Mouse (Mus musculus) cerebellum, postnatal 14 days (tissue): ENCODE data around the gene Taz.

Experiments used
- DNase-seq, 2 experiments: peaks; one replicate each; pipeline ENCODE4 v3.0.0; 2021; ENCODE audit warnings: mixed read lengths in 2 of 2

Taz gene

DNA sequence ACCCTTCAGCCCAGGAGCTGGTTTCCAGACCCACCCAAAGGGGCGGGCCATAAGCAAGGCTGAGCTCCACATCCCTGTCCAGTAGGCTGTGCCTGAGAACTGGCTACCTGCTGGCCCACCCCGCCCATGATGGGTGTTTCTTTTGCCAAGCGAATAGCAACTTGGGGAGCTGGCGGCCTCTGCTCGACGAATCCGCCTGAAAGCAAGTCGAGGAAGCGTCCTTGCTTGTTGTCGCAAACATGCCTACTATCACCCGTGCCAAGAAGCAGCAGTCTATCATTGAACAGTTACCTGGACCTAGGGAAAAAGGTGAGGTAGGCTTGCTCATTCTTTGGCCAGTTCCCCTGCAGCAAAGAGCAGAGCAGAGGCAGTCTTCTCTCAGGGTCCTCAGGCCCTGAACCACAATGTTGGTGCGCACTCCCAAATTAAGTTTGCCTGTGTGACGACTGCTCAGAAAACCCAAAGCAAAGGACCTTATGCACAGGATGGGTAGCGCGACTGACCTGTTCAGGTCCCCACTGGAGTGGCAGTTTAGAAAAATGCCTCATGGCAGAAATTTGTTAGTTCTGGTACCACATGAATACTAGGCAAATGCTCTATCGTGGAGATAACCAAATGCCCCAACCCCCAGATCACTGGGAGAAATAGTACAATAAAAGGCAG is at the start of gene Taz, which contains the start of gene Dnase1l1:
Gene Taz, plus strand, starts transcription at position 181 of the 663 bp plus-strand sequence.
Gene Dnase1l1, minus strand, starts transcription at position 606 of the 663 bp plus-strand sequence.
- peak; percentile 70 to 75 for DNase-seq

DNA sequence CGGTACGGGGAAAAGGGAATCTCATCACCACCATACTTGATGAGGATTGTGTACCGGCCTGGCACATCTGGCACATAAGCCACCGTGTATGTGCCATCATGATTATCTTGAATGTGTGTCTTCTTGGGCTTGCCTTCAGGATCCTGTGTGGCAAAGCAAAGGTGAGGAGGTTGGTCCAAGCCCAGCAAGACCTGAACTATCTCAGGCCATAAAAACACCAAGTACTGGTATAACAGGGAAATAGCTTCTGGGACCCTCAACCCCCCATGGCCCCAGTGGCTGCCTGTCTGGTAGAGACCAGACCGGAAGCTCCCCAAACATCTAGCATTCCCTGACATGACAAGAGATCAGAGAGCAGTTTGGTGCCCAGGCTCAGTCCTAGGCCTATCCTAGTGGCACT is 48.5 kb upstream of the Taz start:
- no peak for DNase-seq

DNA sequence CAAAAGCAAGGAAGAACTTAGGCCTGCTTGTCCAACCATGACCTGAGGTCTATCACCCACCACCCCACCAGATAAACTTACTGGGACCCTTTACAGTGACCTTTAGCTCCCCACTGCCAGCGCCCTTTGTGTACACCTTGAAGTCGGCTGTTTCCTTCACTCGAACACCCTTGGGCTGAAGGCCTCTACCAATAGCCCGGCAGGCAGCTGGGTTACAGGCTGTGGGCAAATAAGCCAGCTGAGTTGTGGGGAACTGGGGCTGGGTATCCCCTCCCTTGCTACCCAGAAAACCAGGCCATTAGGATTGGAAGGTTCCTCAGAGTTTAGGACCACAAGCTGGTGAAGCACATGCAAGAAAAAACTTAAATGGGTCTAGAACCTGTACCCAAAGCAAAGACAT is 41.4 kb upstream of the Taz start:
- no peak for DNase-seq

DNA sequence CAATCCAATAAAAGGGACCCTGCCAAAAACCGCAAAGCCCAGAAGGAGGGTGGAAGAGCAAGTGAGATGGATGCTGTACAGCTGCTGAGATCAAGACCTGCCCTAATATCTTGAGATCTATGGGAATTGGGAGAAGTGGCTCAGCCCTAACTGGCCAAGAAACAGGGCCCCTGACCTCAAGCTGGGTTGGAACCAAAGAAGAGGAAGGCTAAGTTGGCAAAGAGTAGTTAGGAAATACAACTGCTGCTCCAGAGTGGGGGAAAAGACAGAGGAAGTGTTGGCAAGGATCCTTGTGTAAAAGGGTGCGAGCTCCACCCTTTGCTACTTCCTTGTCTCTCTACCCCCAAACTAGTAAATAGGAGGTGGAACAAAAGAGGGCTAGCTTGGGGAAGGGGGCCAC is 38.3 kb upstream of the Taz start:
- DNase-seq: no peak

DNA sequence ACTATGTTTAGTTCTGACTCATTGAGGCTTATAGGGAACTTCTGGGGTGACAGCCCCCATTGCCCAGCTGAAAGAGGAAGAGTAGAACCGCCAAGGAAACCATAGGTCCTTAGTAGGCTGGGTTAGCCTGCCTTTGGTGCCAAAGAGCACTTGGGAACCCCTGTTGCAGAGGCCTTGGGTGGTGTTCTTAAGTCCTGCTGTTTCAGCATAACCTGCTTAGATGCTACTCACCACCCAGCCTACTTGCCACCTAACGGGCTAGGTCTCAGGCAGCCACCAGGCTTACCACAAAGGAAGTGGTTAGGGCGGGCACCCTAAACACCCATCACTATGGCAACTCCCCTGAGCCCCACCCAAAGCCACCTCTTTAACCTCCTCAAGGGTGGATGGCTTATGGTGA is 37.9 kb upstream of the Taz start:
- no peak for DNase-seq

DNA sequence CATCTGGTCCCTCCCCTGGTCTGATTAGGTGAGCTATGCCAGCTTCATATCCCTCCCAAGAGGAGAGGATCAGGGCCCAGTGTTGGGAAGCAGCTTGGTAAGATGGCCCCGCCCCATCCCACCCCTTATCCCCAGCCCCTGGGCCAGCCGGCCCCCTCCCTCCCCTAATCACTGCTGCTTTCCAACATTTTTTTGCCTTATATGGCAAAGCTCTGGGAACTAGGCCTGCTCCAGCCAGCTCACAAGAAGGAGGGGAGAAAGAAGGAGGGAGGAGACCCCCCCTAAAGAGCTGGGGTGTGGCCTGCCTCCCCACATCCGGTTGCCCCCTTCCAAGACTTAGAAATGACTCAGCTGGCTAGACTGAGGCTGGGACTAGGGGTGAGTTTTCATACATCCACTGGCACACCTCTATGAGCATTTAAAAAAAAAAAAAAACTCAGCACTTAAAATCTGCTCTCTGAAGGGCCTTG is 37.1 kb upstream of the Taz start:
- DNase-seq: peak; percentile 16 to 18

DNA sequence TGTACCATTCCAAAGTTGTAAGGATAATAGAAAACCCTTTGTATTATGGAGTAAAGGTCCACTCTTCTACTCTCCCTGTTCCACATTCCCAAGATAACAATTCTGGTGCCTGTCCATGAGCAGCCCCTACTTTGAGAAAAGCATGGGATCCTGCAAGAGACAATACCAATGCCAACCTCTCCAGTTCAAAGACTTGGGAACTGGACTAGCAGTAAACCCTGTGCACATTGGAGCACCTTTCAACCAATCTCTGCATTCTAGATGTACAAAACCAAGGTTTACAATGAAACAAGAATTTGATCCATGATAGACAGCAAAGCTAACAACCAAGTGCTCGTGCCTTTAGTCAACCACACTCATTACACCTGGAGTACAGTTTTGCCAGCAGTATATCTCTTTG is 36.6 kb upstream of the Taz start:
- DNase-seq: no peak

DNA sequence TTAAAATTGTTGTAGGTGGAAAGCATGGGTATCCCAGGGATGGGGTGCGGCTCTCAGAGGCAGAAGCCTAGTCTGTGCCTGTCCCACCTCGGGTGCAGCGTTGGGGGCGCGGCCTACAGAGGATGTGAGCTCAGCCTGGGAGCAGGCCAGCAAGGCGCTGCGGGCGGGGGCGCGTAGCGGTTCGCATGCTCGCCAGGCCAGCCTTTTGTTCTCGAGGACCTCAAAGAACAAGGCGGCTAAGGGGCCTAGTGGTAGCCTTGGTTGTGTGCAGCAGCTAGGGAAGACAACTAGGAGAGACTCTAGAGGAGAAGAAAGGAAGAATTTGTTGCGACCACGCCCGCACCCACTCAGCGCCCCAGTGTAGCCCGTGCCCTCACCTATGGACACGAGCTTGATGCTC is 36.0 kb upstream of the Taz start:
- peak; percentile 84 to 89 for DNase-seq

DNA sequence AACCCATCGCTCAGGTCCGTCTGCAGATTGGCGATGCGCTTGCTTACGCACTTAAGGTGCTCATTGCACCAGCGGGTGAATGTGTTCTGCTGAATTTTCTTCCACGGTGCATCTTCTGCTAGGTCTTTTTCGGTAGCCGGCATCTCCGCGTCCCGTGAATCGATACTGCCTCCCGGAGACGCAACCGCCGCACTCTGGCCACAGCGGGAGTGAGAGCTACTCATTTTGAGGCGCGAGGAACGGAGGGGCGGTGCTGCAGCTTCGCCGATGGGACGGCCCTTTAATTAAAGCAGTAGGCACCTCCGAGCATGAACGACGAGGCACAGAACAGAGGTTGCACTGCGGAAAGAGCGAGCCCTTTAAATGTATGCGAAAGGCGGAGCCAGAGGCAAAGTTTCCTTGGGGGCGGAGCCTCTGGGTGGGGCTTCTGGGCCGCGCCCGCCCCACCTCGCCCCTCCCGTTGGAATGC is 35.5 kb upstream of the Taz start:
- peak; percentile 87 for DNase-seq

DNA sequence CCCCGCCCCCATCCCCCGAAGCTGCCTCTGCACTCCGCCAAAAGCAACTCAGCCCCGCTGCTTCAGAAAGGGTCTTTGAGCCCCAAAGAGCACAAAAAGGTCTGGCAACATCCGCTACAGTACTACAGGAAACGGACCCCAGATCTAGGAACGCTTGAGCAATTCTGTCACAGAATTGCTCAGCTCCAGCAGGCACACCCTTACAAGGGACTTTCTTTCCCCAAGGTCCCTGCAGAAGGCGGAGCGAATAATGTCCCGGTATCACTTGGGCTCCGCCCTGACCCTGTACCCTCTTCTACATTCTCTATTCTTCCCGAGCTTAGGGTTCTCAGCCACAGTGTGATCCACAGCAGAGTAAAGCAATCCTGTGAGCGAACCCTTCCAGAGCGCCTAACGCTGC is 35.0 kb upstream of the Taz start:
- no peak for DNase-seq

DNA sequence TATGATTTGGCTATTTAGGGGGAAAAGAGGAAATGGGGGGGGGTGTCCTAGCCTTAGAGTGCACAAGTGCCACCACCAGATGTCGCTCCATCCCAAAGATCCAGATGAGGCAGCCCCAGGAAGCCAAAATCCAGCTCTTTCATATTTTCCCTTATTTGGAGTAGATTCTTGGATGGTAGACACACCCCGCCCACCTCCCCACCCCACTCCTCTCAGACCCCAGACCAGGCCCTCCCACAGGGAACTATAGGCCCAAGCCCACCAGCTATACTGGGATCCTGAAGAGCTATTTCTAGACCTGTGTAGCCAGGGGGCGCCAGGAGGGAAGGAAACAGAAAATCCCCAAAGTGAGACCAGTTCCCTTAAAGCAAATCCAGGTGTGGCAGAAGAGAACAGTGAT is 33.1 kb upstream of the Taz start:
- peak; percentile 67 to 85 for DNase-seq

DNA sequence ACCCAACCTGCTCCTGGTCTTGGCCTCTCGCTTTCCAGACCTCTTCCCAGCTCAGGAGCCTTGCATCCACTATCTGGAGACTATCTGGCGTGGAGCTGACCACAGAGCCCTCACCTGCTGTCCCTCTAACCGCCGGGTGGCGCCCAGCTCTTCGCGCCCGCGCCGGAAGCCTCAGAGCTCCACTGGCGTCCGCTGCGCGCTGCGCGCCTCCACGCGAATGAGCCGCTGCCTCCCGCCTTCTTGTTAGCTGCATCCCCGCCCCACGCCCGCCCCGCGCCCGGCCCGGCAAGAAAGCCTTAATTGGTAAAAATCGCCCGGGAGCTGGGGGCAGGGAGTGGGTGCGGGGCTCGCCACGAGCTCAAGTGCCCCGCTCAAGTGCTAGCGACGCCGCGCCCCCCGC is 32.1 kb upstream of the Taz start, which contains the start of gene Flna:
Gene Flna, minus strand, starts transcription at position 206 of the 400 bp plus-strand sequence.
- peak; percentile 78 to 81 for DNase-seq

DNA sequence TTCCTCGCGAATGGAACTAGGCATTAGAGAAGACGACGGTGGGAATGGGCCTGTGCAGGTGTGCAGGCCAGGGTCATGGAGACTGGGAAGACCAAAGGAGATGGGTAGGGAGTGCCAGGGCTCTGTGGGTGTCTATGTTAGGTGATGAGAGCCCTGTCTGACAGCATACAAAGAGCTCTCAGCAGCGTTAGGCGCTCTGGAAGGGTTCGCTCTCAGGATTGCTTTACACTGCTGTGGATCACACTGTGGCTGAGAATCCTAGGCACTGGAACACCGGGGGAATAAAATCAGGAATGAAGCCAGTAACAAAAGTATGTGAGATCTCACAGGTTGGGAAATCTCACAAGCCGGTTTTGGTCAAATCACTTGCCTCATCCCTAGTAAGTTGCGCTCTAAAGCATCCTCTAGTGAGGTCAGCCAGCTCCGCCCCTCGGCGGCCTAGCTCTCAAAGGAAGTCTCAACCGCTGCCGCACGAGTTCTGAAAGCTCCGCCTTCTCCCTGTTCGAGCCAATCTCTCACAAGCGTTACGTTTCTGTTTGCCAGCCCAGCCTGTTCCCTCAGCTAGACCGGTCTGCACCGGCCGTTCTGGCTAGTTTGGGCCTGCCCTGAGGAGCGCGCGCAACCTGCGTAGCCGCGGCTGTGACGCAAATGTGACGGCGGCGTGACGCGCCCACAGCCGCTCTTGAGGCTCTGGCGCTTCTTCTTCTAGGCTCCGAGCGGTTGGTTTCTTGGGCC is 27.4 kb upstream of the Taz start, which contains the start of gene Emd:
Gene Emd, plus strand, starts transcription at position 535 of the 735 bp plus-strand sequence.
- DNase-seq: peak; percentile 89 to 90

DNA sequence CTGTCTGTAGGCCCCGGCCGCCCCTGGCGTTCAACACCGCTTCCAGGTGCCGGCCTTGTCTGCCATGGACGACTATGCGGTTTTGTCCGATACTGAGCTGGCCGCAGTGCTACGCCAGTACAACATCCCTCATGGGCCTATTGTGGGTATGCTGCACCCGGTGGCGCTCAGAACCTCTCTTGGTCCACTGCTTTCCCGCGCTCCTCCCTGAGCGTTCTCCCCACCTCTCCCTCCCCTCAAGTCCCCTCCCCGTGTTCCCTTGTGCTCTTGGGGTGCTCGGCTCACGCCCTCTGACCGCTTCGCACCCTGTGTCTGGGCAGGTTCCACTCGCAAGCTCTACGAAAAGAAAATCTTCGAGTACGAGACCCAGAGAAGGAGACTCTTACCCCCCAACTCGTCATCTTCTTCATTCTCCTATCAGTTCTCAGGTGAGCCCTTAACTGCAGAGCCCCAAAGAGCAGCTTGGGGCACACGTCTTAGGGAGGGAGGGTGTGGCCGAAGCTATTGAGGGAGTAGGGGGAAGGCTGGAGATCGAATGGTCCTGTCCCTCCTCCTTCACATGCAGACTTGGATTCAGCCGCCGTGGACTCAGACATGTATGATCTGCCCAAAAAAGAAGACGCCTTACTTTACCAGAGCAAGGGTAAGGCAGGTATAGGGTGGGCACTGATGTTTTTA is 26.7 kb upstream of the Taz start:
- no peak for DNase-seq

DNA sequence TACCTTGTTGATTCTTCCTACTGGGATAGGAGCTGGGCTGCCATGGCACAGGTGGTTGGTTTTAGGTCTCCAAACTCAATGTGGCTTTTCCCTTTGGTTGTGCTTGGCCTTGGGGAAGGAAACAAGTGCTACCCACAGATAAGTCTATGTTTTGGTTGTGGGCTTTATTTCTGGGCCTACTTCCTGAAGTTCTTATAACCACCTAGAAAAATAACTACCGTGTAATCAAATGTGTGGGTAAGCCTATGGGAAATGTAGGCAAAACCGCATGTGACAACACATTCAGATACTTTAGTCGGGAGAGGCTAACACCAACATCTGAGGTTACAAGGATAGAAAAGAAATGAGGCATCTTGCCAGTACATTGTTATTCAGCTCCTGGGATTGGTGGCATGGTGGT is 24.0 kb upstream of the Taz start:
- no peak for DNase-seq

DNA sequence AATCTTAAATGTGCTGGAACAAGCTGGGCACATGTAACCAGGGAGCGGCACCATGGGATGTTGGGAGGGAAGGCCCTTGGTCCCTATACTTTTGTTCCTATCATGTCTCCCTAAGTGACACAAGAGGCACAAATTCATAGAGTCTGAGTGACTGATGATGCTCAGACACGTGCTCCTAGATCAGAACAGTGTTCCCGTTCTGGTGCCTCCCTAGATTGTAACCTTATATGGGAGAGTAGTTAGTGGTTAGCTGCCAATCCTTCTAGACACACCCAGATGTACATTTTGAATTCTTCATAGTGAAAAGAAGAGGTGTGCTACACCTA is 12.0 kb upstream of the Taz start:
- no peak for DNase-seq

DNA sequence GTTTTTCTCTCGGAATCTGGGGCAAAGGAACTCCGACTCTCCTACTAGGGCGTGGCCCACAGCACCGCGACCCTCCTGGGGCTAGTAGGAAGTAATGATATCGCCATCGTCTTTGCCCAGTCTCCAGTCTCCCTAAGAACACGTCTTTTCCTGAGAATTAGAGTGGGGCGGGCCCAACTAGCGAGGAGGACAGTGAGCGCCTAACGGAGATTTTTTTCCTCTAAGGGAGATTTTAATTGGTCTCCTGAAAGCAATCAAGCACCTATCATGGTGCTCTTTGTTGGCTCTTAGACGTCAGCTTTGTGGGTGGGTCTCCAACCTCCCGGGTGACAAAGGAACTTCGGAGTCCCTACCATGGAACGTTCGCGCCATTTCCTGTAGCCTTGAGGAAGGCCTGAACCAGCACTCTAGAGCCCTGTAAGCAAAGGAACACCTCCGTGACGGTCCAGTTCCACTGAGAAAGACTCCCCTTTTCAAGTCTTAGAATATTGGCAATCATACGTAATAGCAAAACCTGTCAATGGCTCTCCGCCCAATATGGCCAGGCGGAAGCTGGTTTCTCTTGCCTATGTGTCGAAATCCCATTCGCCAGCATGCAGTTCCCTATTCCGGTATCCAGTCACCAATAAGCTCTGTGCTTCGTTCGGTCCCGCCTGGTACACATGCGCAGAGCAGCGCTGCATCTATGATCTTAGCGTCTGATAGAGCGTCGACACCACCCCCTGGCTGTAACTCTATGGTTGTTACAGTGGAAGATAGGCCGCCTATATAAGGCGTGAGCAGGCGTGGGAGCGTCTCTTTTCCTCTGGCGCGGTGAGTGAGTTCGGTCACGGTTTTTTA is 11.4 kb upstream of the Taz start, which contains the start of gene Rpl10:
Gene Rpl10, plus strand, starts transcription at position 751 of the 840 bp plus-strand sequence.
- DNase-seq: peak; percentile 91

DNA sequence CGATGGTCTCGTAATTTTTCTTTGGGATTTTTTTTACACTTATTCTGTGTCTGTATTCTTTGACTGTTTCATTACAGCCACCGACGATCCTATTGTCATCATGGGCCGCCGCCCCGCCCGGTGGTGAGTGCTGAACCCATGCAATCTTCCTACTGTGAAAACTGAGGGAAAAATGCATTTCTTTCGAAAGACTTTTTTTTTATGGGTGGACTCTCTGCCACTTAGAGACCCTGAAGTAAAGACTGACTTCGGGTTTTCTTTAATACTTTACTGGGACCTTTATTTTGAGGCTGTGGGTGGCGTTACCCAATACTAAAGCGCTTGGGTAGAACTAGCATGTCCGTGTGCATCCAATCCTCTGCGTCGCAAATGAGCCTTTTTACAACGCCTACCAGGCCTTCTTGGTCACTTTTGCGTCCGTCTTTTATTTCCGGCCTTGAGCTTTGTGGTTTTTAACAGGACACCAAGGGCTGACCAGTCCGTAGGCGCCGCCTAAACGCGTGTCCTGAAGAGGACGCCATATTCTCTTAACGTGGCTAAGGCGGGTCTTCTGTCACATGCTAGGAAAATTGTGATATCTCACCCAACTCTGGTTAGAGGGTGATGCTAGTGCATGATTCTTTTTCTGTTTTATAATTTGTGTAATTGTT is 10.7 kb upstream of the Taz start:
- peak; percentile 33 to 45 for DNase-seq

DNA sequence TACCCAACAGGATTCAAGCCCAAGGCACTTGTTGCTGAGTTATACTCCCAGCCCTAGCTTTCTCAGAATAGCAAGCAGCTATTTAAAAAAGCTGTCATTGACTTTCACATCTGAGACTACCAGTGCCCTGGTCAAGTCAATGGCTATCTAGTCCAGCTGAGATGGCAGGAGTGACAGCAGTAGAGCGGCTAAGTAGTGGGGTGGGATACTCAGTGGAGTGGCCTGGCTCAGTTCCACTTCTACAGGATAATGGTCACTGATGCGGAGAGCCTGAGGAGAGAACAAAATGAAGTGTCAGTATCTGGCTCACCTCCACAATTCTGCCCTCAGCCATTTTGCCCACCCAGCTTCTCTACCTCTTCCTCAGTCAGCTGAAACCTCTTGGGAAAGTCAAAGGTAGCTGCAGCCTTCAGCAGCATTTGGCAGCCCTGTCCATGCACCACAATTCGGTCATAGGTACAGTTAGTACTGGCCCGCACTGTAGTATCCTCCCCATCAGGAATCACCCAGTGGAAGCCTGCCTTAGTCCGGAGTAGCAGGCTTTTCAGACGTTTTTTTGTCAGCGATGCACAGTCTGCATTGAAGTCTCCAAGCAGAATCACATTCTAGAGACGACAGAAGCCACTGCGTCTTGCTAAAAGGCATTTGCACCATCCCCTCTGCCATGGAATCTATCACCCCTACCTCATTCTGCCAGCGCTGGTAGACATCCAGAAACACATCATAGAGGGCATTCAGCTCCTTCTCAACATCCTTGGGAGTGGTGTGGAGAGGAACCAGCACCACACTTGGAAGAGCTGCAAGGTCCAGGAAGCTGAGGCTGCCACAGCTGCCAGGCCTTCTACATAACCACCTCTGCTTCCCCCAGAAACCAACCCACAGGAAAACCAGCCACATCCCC is 8.0 kb upstream of the Taz start:
- DNase-seq: no peak

DNA sequence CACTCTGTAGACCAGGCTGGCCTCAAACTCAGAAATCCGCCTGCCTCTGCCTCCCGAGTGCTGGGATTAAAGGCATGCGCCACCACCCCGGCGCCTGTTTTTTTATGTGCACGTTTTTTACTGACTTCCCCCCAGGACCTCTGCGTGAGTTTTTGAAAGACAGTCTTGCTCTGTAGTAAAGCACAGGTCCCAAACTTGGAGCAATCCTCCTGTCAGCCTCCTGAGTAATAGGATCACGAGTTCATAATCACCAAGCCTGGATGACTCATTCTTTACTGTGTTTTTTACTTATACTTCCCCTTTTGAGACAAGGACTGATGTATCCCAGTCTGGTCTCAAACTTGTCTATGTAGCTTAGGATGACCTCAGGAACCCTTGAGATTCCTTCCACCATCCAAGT is 3.8 kb upstream of the Taz start:
- DNase-seq: no peak
